Mouse (Mus musculus) lung, postnatal 0 days (tissue): ENCODE measurements at regions not wholly inside any gene's neighbourhood (a gene's known extent, or its start where the extent isn't known, plus 50 kb on each side); places are given as distances from the start of the nearest gene placed in this dataset.

Source experiments
- CTCF ChIP-seq: IDR thresholded peaks from 2 replicates; pipeline ENCODE4 v1.5.1; 2016; ENCODE audit warnings: antibody characterized with exemption, mild to moderate bottlenecking
- EP300 ChIP-seq: IDR thresholded peaks from 2 replicates; pipeline ENCODE4 v1.6.1; 2016; ENCODE audit warnings: antibody characterized with exemption, mild to moderate bottlenecking, control low read depth

- TF ChIP-seq CTCF (no peak), EP300 (no peak)
Measured at GRCm38 (mm10) chr11:28733877-28734580, 119.0 kb upstream of the Efemp1 start.
